Mouse (Mus musculus) liver, embryonic 11.5 days (tissue): ENCODE data around the gene B2m. TPM values are rescaled to one million over a fixed set of nuclear protein-coding genes. Genes with fewer than 3 reads are reported as not detected.

Source experiments
- ATAC-seq: fragments of 200-750 bp; cut with Nextera tagmentation; replicated peaks from 2 replicates; pipeline ENCODE4 v1.8.0; 2017; ENCODE audit warnings: moderate number of reproducible peaks, mild to moderate bottlenecking, moderate TSS enrichment, moderate library complexity; ENCODE audit not compliant: low FRiP score
- DNase-seq: peaks from one replicate; pipeline ENCODE4 v3.0.0-alpha.2; 2017; ENCODE audit warnings: low spot score
- H3K27ac ChIP-seq: fragments of 300-500 bp; sonication (generic); 2 replicates; pipeline ENCODE4 v1.5.1; 2014; ENCODE audit warnings: mild to moderate bottlenecking, low read depth, low read length, control low read depth
- H3K27me3 ChIP-seq: fragments of 300-500 bp; sonication (generic); replicated peaks from 2 replicates; pipeline ENCODE4 v1.6.1; 2014; ENCODE audit warnings: low read length, mixed read lengths; ENCODE audit not compliant: control insufficient read depth, insufficient read depth
- H3K36me3 ChIP-seq: fragments of 300-500 bp; sonication (generic); 2 replicates; pipeline ENCODE4 v1.6.1; 2014; ENCODE audit warnings: mild to moderate bottlenecking, low read length, moderate library complexity, mixed read lengths; ENCODE audit not compliant: control insufficient read depth, insufficient read depth
- H3K4me1 ChIP-seq: fragments of 300-500 bp; sonication (generic); replicated peaks from 2 replicates; pipeline ENCODE4 v1.6.1; 2014; ENCODE audit warnings: low read length, mixed read lengths; ENCODE audit not compliant: control insufficient read depth, insufficient read depth
- H3K4me2 ChIP-seq: fragments of 300-500 bp; sonication (generic); 2 replicates; pipeline ENCODE4 v1.6.1; 2014; ENCODE audit warnings: mild to moderate bottlenecking, control low read depth, moderate library complexity
- H3K4me3 ChIP-seq: fragments of 300-500 bp; sonication (generic); 2 replicates; pipeline ENCODE4 v1.5.1; 2014; ENCODE audit warnings: low read depth, low read length, control low read depth
- H3K9ac ChIP-seq: fragments of 300-500 bp; sonication (generic); 2 replicates; pipeline ENCODE4 v1.6.1; 2014; ENCODE audit warnings: low read depth, low read length, control low read depth
- H3K9me3 ChIP-seq: fragments of 300-500 bp; sonication (generic); 2 replicates; pipeline ENCODE4 v1.6.1; 2016; ENCODE audit warnings: low read length, inconsistent platforms, mixed read lengths; ENCODE audit not compliant: control insufficient read depth
- WGBS: fragments of 180-500 bp; shearing (Covaris S2); extraction: QIAGEN DNeasy Blood & Tissue Kit; methylation state at CpG from one replicate; pipeline ENCODE4 v1.1.7; 2014; 5-methylcytosine and 5-hydroxymethylcytosine counted together
- polyA plus RNA-seq: library from polyadenylated mRNA; unstranded; fragments of >200 nt; fragmentation: Nextera tagmentation; extraction: Ambion mirVana; gene quantifications from 2 replicates; pipeline ENCODE4 v1.2.1, GENCODE M21; 2014

B2m gene
- polyA plus RNA-seq, 1 experiment from 2014 or later, result 321 TPM

DNA sequence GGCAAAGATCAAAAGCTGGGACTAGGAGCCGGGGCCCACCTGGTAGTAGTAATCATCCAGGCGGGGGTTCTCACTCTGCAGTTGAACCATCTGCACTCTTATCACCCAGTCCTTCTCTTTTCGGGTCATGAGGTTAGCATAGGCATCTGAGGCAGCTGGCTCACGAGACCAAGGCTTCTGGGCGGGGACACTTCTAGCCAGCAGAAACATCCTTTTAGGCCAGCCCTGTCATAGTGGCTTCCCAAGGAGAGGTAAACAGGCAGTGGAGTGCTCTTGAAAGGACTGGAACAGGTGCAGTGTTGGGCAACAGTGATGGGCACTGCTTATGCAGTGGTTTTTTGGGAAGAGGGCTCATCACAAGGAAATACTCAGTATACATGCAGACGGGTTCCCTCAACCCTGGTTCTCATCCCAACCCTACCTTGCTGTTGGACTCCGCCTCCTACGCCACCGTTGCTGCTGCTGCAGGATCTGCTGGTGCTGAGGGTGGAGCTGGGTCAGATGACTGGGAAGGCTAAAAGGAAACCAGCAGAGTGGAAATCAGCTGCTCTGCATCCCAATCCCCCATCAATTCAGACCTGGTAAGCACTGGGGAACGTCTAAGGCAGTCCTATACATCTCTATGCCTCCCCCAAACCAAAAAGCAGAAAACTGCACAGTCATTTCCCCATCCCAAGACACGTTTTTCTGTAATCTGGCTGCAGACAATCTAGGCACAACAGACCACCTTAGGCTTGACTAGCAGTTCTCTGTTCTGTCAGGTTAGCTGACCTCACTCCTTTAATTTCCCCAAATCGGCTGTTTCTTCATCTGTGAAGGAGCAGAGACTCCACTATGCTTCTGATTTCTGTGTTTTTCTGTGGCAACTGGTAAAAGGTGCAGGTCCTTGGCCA lies 21.6 kb upstream of the B2m start:
- no peak overlapping the region for H3K27ac ChIP-seq
- peak; percentile 61 for ATAC-seq

DNA sequence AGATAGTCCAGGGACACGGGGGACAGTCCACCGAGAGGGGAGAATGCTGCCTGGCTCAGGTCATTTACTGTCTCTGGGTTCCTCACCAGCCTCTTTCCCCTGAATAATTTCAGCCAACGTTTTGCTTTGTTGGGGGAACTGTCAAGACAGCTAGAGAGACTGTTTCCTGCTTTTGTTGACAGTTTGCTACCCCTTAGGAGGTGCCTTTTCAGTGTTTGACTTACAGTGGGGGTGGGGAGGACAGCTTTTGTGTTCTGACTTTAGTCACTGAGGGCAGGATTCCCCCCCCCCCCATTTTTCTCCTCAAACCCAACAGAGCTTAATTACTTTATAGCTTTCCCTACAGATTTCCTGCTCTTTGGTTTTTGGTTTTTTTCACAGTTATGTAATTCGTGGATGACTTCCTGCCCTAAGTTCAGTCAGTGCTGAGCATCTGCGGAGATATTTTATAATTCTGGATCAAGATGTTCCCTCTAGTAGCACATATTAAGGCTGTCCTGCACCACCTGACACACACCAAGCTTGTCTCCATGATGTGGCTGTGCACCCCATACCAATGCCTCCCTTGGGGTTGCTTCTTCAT lies 20.6 kb upstream of the B2m start:
- ATAC-seq, result no peak
- Histone ChIP-seq H3K4me1 (peaks cover 17% of the 10 kb centered on the region), H3K9me3 (no peaks in the 10 kb centered on the region), H3K36me3 (no peaks in the 10 kb centered on the region), H3K4me3 (no peak overlapping the region), H3K27ac (no peak overlapping the region), H3K4me2 (no peak overlapping the region), H3K9ac (no peak overlapping the region), H3K27me3 (no peaks in the 10 kb centered on the region)
- 37% methylated on average over 5 of the region's 5 CpGs for WGBS
- no peak for DNase-seq

More for the DNA sequence above, 21.6 kb upstream of the B2m start:
- Histone ChIP-seq H3K36me3 (no peaks in the 10 kb centered on the region), H3K9ac (no peak overlapping the region), H3K4me2 (peak overlapping the region; percentile 22; the same call in 1 of the 2 replicates), H3K9me3 (no peaks in the 10 kb centered on the region), H3K4me3 (no peak overlapping the region), H3K4me1 (peaks cover 17% of the 10 kb centered on the region), H3K27me3 (no peaks in the 10 kb centered on the region)
- DNase-seq, result no peak
- WGBS, result 28% methylated on average over 12 of the region's 12 CpGs

DNA sequence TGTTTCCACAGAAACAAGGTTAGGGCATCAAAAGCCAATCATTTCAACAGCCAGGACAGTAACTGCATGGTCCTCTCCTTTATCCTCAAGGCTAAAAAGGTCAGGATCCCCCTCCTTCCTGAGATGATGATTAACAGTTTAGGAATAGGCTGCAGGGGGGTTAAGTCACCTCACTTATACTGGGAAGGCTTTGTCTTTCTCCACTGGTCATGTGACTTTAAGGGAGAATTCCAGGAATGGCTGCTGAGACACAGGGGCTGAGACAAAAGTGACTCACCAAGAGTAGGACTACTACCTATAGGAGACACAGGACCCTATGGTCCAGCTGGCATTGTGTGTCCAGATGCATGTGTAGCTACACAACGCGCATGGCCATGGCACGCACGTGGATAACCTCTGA lies 19.9 kb upstream of the B2m start:
- Histone ChIP-seq H3K4me1 (peaks cover 17% of the 10 kb centered on the region), H3K36me3 (no peaks in the 10 kb centered on the region), H3K9me3 (no peaks in the 10 kb centered on the region), H3K27ac (no peak overlapping the region), H3K9ac (no peak overlapping the region), H3K27me3 (no peaks in the 10 kb centered on the region), H3K4me2 (no peak overlapping the region), H3K4me3 (no peak overlapping the region)
- WGBS, result 88% methylated on average over 4 of the region's 4 CpGs
- DNase-seq (no peak), ATAC-seq (no peak)

DNA sequence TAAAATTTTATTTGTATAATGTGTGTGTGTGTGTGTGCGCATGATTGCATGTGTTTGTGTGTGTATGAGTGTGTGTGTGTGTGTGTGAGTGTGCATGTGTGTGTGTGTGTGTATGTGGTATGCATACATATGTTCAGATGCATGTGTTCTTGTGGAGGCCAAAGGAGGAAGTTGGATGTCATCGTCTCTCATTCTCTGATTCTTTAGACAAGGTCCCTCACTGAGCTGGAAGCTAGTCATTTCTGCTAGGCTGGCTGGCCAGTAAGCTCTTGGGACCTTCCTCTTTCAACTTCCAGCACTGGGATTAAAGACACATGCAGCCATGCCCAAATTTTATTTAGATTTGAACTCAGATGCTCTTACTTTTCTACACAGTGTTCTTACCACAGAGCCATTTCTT lies 15.4 kb upstream of the B2m start:
- WGBS, result 60% methylated on average over 2 of the region's 2 CpGs
- Histone ChIP-seq H3K9me3 (no peaks in the 10 kb centered on the region), H3K36me3 (no peaks in the 10 kb centered on the region), H3K4me2 (no peak overlapping the region), H3K27me3 (no peaks in the 10 kb centered on the region), H3K9ac (no peak overlapping the region), H3K27ac (no peak overlapping the region), H3K4me3 (no peak overlapping the region), H3K4me1 (no peaks in the 10 kb centered on the region; the same call in 1 of the 2 replicates)
- DNase-seq, result no peak
- ATAC-seq, result no peak

DNA sequence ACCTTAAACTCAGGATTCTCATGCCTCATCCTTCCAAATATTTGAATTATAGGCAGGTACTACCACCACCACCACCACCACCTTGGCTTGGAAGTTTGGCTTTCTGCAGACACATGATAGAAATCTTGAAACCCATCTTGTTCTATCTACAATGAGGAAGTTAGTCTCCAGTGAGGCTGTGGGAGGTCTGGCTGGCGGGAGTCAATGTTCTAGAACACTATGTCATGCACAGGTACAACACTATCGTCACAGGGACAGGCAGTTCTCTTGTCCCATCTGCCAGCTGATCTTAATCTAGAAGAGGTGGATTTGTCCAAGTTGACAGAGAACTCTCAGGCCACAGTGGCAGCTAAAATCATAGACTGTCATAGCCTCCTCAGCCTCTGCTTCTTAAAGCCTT lies 14.9 kb upstream of the B2m start:
- H3K4me2 ChIP-seq, result no peak overlapping the region
- DNase-seq, result no peak
- no peak overlapping the region for H3K9ac ChIP-seq
- no peaks in the 10 kb centered on the region for H3K27me3 ChIP-seq
- H3K27ac ChIP-seq, result no peak overlapping the region
- H3K4me1 ChIP-seq, result peaks cover 2% of the 10 kb centered on the region
- H3K9me3 ChIP-seq, result no peaks in the 10 kb centered on the region
- H3K4me3 ChIP-seq, result no peak overlapping the region
- no peaks in the 10 kb centered on the region for H3K36me3 ChIP-seq
- ATAC-seq, result no peak
- 62% methylated on average over 2 of the region's 2 CpGs for WGBS

DNA sequence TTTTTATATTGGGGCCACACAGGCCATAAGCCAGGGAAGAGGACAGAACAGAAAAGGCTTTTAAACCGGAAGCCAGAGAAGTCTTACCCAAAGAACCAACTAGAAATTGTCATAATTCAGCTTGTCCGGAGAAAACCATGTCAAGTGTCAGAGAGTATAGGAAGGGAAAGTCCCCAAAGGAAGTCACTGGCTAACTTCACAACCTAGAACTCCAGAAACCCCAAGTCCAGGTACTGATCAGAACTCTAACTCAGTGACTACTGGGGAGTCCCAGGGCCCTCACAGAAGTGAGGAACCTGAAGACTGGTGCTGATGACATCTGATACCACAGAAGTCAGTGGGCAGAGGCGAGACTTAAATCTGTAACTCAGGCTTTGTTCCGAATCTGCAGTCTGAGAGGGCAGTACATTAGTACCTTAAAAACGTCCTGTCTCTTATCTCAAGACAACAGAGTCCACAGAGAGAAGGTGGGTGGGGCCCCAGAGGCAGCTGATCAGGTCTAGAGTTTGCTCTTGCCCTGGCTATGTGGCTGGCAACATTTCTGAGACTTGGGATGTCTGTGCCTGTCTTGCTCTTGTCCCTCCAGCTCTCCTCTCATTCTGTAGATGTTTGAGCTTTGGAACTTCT lies 9.5 kb upstream of the B2m start:
- DNase-seq (peak; percentile 48), ATAC-seq (peak; percentile 96)
- peak overlapping the region; percentile 44 for H3K4me2 ChIP-seq
- WGBS, result 31% methylated on average over 5 of the region's 5 CpGs
- no peaks in the 10 kb centered on the region for H3K9me3 ChIP-seq
- H3K4me3 ChIP-seq, result no peak overlapping the region
- no peak overlapping the region for H3K9ac ChIP-seq
- H3K27me3 ChIP-seq, result no peaks in the 10 kb centered on the region
- no peaks in the 10 kb centered on the region for H3K36me3 ChIP-seq
- no peak overlapping the region for H3K27ac ChIP-seq
- peaks cover 12% of the 10 kb centered on the region for H3K4me1 ChIP-seq

DNA sequence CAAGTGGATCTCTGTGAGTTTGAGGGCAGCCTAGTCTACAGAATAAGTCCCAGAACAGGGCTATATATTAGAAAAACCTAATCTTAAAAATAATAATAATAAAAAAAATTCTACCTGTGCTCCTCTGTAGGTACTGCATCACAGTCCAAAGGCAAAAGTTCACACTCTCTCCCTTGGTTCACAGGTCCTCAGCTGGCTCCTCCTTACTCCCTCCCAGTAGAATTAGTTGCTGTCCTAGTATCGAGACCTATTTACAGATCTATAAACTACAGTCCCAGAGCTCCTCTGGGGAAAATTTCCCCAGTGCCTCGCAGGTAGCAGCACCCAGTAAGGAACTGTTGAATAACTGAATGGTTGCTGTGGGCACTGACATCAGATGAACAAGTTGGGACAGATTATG lies 6.7 kb upstream of the B2m start:
- ATAC-seq (no peak), DNase-seq (no peak)
- H3K27me3 ChIP-seq, result no peaks in the 10 kb centered on the region
- H3K36me3 ChIP-seq, result no peaks in the 10 kb centered on the region
- 68% methylated on average over 2 of the region's 2 CpGs for WGBS
- H3K4me2 ChIP-seq, result peak overlapping the region; percentile 12; the same call in 1 of the 2 replicates
- H3K9me3 ChIP-seq, result no peaks in the 10 kb centered on the region
- no peak overlapping the region for H3K9ac ChIP-seq
- no peak overlapping the region for H3K4me3 ChIP-seq
- peak overlapping the region; percentile 68 for H3K27ac ChIP-seq
- peaks cover 12% of the 10 kb centered on the region for H3K4me1 ChIP-seq

DNA sequence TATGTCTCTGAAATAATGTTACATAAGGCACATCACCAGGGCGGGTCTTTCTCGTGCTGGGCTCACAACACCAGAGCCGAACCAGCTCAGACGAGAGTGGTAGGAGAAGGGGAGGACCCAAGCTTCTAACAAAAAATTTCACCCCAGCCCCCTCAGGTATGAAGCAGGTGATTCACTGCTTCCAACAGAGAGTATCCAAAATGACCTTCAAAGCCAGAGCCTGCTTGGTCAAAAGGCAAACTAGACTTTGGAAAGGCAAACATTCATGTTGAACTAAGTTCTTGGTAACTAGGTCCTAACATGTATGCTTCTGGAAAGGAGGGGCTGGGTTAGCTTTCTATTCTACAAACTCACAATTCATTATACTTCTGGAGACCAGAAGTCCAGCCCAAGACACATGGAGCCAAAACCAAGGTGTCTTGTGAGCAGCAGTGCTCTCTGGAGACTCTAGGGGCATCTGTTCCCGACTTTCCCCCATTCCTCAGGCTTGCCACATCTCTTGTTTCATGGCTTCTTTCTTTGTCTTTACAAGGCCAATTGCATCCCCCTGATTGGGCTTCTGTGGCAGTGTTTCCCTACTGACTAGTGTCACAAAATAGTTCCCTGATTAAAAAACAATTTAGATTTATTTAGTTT lies 6.0 kb upstream of the B2m start:
- Histone ChIP-seq H3K9ac (no peak overlapping the region), H3K4me1 (peaks cover 12% of the 10 kb centered on the region), H3K4me2 (no peak overlapping the region), H3K27me3 (no peaks in the 10 kb centered on the region), H3K27ac (peak overlapping the region; percentile 68), H3K4me3 (no peak overlapping the region), H3K36me3 (no peaks in the 10 kb centered on the region), H3K9me3 (no peaks in the 10 kb centered on the region)
- WGBS, result 66% methylated on average over 5 of the region's 5 CpGs
- ATAC-seq, result peak; percentile 22; the same call in 1 of the 2 replicates
- no peak for DNase-seq
